Mouse (Mus musculus): Measurements from ENCODE around the gene Atp6v1g2.

DNA sequence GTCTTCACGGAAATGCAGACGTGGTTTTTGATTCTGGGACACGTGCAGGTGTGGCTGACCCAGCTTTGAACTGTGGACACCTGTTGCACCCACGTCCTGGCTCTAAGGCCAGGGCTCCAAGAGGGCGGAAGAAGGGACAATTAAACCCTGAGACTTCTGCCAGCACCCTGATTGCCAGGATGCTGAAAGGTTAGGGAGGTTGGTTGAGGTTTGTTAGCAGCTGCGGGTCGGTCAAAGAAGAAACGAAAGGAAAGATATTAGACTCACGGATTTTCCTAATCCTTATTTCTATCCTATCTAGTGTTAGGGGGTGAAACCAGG lies 37.2 kb upstream of the Atp6v1g2 start:
- TF ChIP-seq CTCF (conservative IDR thresholded peaks at IDR 0.05; ENCODE audit: insufficient read depth, insufficient read length, low read depth, low read length) (no peak), POLR2A (IDR thresholded peaks at IDR 0.05; ENCODE audit: low read depth, low read length) (no peak)

Measured in kidney, adult 2 months (tissue).